Mouse (Mus musculus): ENCODE results near the gene Zmym6. TPM values are rescaled to one million over a fixed set of nuclear protein-coding genes. Genes with fewer than 3 reads are reported as not detected.

Gene Zmym6
- polyA plus RNA-seq, 1 experiment from 2014 or later = 28.8 TPM

Other genes with a start within 250 kb of the Zmym6 start
- 31.9 and 40.5 TPM in 2 replicates for gene Zmym4, start 109.2 kb upstream of the Zmym6 start, polyA plus RNA-seq (2014; fragmentation: Nextera tagmentation; extraction: Ambion mirVana)
- 170 and 185 TPM in 2 replicates for gene Sfpq, start 56.1 kb upstream of the Zmym6 start, polyA plus RNA-seq (2014; fragmentation: Nextera tagmentation; extraction: Ambion mirVana)
- gene Zmym1, start 16.2 kb upstream of the Zmym6 start, polyA plus RNA-seq (2014; fragmentation: Nextera tagmentation; extraction: Ambion mirVana) = 36.8 and 37.3 TPM in 2 replicates
- gene Tmem35b, start 46.3 kb downstream of the Zmym6 start, polyA plus RNA-seq (2014; fragmentation: Nextera tagmentation; extraction: Ambion mirVana) = 11.8 and 12.6 TPM in 2 replicates
- gene Dlgap3, start 91.8 kb downstream of the Zmym6 start, polyA plus RNA-seq (2014; fragmentation: Nextera tagmentation; extraction: Ambion mirVana) = 3.1 and 4.2 TPM in 2 replicates
- gene Smim12, start 166.4 kb downstream of the Zmym6 start, polyA plus RNA-seq (2014; fragmentation: Nextera tagmentation; extraction: Ambion mirVana) = 53.3 and 54.5 TPM in 2 replicates
- 12.3 and 13.9 TPM in 2 replicates for gene Gja4, start 236.7 kb downstream of the Zmym6 start, polyA plus RNA-seq (2014; fragmentation: Nextera tagmentation; extraction: Ambion mirVana)